Mouse (Mus musculus): ENCODE data around the gene Hist4h4. TPM values are rescaled to one million over a fixed set of nuclear protein-coding genes. Genes with fewer than 3 reads are reported as not detected.
"Not testable (repeated sequence)": the region's sequence is repeated elsewhere in the genome, so short reads cannot be mapped to it uniquely, and the experiment has no call there.

Hist4h4 gene
- polyA plus RNA-seq, 1 experiment from 2014 or later = 0.45 TPM

DNA sequence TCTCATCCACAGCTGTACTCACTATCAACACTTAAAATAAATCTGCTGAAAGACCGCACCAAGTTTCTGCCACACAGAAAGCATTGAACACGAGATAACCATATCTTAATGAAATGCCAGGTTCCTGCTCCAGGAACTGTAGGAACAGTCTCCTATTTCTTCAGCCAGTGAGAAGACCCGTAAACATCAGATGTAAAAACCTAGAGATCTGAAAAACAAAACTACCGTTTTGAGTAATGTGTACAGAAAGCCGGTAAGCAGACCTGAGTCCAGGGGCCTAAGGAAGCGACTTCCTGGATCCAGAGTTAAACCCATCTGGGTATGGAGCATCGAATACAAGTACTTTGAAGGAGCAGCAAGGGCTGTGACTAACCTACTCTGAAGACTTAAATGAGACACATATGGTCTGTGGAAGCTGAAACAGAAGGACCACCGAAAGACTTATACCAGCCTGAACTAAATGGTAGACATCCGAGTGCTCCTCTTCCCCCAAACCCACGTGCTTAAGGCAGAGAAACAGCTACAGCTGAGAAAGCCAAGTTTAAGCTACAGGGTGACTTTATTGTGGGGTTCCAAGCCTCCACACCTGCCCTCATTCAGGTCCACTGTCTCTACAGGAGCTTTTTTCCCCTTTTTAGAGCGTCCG is 999 bp downstream of the Hist4h4 start:
- Histone ChIP-seq H3K4me2 (peak overlapping the region; percentile 89), H3K27me3 (replicated peaks) (no peaks in the 10 kb centered on the region), H3K9ac (peak overlapping the region; percentile 96), H3K36me3 (no peaks in the 10 kb centered on the region), H3K4me3 (peak overlapping the region; percentile 69), H3K9me3 (replicated peaks) (no peaks in the 10 kb centered on the region), H3K4me1 (replicated peaks) (peaks cover 17% of the 10 kb centered on the region), H3K27ac (ENCODE audit: poor library complexity, severe bottlenecking) (peak overlapping the region; percentile 100)
- WGBS = 9% methylated on average over 12 of the region's 12 CpGs
- no peak for ATAC-seq (ENCODE audit: insufficient number of reproducible peaks, low FRiP score)

DNA sequence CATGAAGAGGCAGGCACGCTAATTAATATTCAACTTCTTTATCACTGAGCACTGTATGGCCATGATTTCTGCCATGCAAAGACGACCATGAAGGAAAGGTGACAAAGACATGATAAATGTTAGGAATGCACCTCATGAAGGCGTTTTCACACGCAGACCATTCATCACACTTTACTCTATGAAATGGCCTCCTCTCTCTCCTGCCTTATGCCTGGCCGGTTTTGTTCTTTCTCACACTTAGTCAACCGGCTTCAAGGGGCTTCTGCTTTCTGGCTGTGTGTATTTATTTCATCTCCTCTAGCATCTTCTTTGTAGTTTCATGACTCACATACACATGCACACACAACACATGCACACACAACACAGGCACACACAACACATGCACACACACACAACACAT is 2.9 kb downstream of the Hist4h4 start:
- 75% methylated on average over 6 of the region's 6 CpGs for WGBS
- no peaks in the 10 kb centered on the region for H3K27me3 ChIP-seq (replicated peaks)

DNA sequence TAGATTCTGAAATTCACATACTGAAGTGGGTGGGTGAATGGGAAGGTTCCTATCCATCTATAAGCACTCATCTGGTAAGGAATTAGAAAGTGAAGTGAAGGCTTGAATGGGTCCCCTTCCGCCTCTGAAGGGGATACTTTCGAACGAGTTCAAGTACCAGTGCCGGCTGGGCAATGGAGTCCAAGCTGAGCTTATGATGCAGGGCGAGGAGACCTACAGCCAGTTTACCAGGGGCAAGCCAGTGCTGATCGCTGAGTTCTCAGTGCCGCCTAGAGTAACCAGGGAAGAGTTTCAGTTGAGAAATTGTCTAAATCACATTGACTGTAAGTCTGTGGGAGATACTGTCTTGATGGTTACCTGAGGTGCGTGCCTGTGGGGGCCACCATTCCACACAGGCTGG is 3.5 kb downstream of the Hist4h4 start:
- H3K9me3 ChIP-seq (replicated peaks) = no peaks in the 10 kb centered on the region
- 89% methylated on average over 8 of the region's 8 CpGs for WGBS
- no peak overlapping the region for H3K4me3 ChIP-seq
- peaks cover 13% of the 10 kb centered on the region for H3K4me1 ChIP-seq (replicated peaks)
- H3K27ac ChIP-seq (ENCODE audit: poor library complexity, severe bottlenecking) = no peak overlapping the region
- no peak overlapping the region for H3K4me2 ChIP-seq
- no peaks in the 10 kb centered on the region for H3K27me3 ChIP-seq (replicated peaks)
- H3K36me3 ChIP-seq = no peaks in the 10 kb centered on the region
- no peak overlapping the region for H3K9ac ChIP-seq
- ATAC-seq (ENCODE audit: insufficient number of reproducible peaks, low FRiP score) = no peak

More for the DNA sequence above, 2.9 kb downstream of the Hist4h4 start:
- ATAC-seq (ENCODE audit: insufficient number of reproducible peaks, low FRiP score) = no peak
- H3K27ac ChIP-seq (ENCODE audit: poor library complexity, severe bottlenecking) = no peak overlapping the region
- no peak overlapping the region for H3K4me2 ChIP-seq
- no peaks in the 10 kb centered on the region for H3K9me3 ChIP-seq (replicated peaks)
- no peak overlapping the region for H3K4me3 ChIP-seq
- H3K4me1 ChIP-seq (replicated peaks) = peaks cover 13% of the 10 kb centered on the region
- no peaks in the 10 kb centered on the region for H3K36me3 ChIP-seq
- no peak overlapping the region for H3K9ac ChIP-seq

DNA sequence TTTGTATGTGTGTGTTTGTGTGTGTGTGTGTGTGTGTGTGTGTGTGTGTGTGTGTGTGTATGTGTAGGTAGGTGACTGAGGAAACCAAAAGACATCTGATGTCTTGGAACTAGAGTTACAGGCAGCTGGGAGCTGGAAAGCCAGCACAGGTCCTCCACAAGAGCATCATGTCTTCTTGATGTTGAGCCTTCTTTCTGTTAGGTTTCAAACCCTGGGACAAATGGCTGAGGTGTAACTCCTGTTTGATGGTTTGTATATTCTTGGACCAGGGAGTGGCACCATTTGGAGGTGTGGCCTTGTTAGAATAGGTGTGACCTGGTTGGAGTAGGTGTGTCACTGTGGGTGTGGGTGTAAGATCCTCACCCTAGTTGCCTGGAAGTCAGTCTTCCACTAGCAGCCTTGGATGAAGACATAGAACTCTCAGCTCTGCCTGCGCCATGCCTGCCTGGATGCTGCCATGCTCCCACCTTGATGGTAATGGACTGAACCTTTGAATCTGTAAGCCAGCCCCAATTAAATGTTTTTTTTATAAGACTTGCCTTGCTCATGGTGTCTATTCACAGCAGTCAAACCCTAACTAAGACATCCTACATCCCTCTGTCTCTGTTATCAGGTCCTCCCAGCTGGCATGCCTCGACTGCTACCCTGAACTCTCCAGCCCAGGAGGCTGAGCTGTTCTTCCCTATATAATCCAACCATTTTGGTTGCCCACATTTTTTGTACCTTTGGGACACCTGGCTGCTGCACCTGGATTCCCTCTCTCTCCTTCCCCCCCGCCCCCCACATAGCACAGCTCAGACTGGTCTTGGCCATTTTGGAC is 6.1 kb downstream of the Hist4h4 start:
- H3K9me3 ChIP-seq (replicated peaks); H3K27ac ChIP-seq (ENCODE audit: poor library complexity, severe bottlenecking); H3K36me3 ChIP-seq; ATAC-seq (ENCODE audit: insufficient number of reproducible peaks, low FRiP score); H3K4me2 ChIP-seq; H3K9ac ChIP-seq; H3K4me3 ChIP-seq; H3K27me3 ChIP-seq (replicated peaks): not testable (repeated sequence)
- H3K4me1 ChIP-seq (replicated peaks) = peaks cover 11% of the 10 kb centered on the region
- 63% methylated on average over 3 of the region's 3 CpGs for WGBS

DNA sequence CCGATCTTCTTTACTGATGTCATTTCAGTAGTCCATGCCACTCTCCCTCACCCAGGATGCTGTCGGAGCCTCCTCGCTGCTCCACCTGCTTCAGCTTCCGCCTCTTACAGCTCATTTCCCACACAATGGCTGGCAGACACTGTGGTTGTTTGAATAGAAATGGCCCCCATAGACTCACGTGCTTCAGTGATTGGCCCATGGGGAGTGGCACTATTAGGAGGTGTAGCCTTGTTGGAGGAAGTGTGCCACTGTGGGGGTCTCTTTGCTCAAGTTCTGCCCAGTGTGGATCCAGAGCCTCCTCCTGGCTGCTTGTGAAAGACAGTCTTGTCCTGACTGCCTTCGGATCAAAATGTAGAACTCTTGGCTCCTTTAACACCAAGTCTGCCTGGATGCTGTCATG is 8.4 kb downstream of the Hist4h4 start:
- no peaks in the 10 kb centered on the region for H3K36me3 ChIP-seq
- H3K4me1 ChIP-seq (replicated peaks) = peaks cover 10% of the 10 kb centered on the region
- no peaks in the 10 kb centered on the region for H3K27me3 ChIP-seq (replicated peaks)
- WGBS = 63% methylated on average over 6 of the region's 6 CpGs
- H3K9ac ChIP-seq = no peak overlapping the region
- H3K27ac ChIP-seq (ENCODE audit: poor library complexity, severe bottlenecking) = no peak overlapping the region
- no peak for ATAC-seq (ENCODE audit: insufficient number of reproducible peaks, low FRiP score)
- H3K9me3 ChIP-seq (replicated peaks) = no peaks in the 10 kb centered on the region
- H3K4me3 ChIP-seq = no peak overlapping the region
- no peak overlapping the region for H3K4me2 ChIP-seq

DNA sequence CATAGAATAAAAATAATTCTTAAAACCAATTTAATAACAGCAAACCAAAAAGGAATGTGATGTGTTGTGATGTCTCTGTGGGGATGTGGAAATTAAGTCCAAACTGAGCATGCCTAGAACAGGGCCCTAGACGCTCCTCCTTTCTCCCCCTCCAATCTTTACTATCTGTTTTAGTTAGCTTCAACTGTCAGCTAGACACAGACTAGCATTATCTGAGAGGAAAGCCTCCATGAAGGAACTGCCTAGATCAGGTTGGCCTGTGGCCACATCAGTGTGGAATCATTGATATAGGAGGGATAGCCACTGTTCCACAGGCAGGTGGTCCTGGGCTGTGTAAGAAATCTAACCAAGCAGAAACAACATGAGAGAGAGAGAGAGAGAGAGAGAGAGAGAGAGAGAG is 9.1 kb downstream of the Hist4h4 start:
- Histone ChIP-seq H3K27me3 (replicated peaks) (no peaks in the 10 kb centered on the region), H3K9ac (no peak overlapping the region), H3K4me1 (replicated peaks) (peaks cover 10% of the 10 kb centered on the region), H3K4me2 (no peak overlapping the region), H3K9me3 (replicated peaks) (no peaks in the 10 kb centered on the region), H3K36me3 (no peaks in the 10 kb centered on the region), H3K4me3 (no peak overlapping the region), H3K27ac (ENCODE audit: poor library complexity, severe bottlenecking) (no peak overlapping the region)
- ATAC-seq (ENCODE audit: insufficient number of reproducible peaks, low FRiP score) = no peak
- WGBS = 65% methylated on average over 1 of the region's 1 CpGs

DNA sequence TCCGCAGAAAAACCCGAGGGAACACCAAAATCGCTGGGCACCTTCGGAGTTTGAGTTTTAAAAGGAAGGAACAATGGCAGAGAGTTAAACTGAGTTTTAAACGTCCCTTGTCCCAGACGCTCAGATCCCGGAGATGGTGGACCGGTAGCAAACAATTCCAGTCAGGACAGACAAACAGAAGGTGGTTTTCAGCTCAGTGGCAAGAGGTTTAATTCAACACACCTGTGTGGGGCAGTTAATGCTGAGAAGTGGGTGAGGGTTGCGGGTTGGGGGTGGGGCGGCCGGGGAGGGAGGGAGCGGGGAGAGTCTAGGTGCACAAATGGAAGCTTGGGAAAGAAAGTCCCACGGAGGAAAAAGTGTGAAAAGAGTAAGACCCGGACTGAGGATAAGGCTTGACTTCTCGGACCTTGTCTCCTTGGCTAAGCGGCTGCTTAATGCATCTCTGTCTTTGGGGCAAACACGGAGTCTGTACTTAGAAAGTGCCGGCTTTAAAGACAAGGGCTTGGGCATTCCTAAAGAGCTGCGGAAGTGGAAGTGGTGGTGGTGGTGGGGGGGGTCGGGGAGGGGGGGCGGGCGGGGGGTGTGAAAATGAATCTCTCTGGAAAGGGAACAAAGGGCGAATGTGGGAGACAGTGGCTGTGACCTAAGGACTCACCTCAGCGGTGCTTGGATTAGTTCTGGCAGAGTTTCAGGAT is 10.2 kb downstream of the Hist4h4 start:
- peak overlapping the region; percentile 69 for H3K9ac ChIP-seq
- H3K36me3 ChIP-seq = no peaks in the 10 kb centered on the region
- no peaks in the 10 kb centered on the region for H3K27me3 ChIP-seq (replicated peaks)
- peak overlapping the region; percentile 60 for H3K4me3 ChIP-seq
- ATAC-seq (ENCODE audit: insufficient number of reproducible peaks, low FRiP score) = no peak
- under 1% methylated on average over 22 of the region's 24 CpGs for WGBS
- peak overlapping the region; percentile 91 for H3K4me2 ChIP-seq
- H3K9me3 ChIP-seq (replicated peaks) = no peaks in the 10 kb centered on the region
- peaks cover 10% of the 10 kb centered on the region for H3K4me1 ChIP-seq (replicated peaks)
- H3K27ac ChIP-seq (ENCODE audit: poor library complexity, severe bottlenecking) = no peak overlapping the region

DNA sequence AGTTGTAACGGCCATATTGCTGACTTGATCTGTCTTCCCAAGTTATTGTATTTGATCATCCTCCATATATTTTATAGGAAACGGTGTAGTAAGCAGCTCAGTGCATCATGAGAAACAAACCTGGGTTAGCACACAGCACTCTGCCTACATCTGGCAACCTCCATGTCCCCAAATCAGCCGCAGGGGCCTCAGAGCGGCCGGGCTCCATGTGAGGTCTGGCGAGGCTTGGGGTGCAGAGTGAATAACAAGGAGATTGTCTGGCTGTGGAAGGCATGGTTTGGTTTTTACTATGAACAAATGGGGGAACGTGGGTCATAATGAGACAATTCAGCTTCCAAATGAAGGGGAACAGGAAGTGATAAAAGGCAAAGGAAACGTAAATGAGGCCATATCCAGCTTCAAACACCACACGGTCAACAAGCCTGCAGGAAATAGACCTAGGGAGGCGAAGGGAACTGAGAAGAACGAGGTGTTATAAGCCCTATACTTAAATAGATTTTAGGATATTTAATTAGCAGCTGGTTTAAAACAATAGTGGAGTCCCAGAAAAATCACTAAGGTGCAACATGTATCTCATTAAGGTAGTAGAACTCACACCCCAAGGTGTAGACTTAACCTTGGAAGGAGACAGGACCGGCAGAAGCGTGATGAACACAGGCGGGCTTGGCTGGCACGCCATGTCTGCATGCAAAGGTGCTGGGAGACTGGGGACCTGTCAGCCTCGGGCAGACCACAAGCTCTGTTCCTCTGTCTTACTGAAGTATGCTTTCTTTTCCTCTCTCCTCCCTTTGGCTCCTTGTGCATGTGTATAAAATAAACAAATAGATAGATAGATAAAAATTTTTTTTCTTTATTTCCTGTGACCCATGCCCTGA is 11.1 kb downstream of the Hist4h4 start:
- no peak overlapping the region for H3K27ac ChIP-seq (ENCODE audit: poor library complexity, severe bottlenecking)
- WGBS = 27% methylated on average over 16 of the region's 16 CpGs
- ATAC-seq (ENCODE audit: insufficient number of reproducible peaks, low FRiP score) = no peak
- peaks cover 10% of the 10 kb centered on the region for H3K4me1 ChIP-seq (replicated peaks)
- no peaks in the 10 kb centered on the region for H3K9me3 ChIP-seq (replicated peaks)
- H3K36me3 ChIP-seq = no peaks in the 10 kb centered on the region
- peak overlapping the region; percentile 60 for H3K4me3 ChIP-seq
- H3K4me2 ChIP-seq = peak overlapping the region; percentile 91
- H3K27me3 ChIP-seq (replicated peaks) = no peaks in the 10 kb centered on the region
- H3K9ac ChIP-seq = peak overlapping the region; percentile 69

DNA sequence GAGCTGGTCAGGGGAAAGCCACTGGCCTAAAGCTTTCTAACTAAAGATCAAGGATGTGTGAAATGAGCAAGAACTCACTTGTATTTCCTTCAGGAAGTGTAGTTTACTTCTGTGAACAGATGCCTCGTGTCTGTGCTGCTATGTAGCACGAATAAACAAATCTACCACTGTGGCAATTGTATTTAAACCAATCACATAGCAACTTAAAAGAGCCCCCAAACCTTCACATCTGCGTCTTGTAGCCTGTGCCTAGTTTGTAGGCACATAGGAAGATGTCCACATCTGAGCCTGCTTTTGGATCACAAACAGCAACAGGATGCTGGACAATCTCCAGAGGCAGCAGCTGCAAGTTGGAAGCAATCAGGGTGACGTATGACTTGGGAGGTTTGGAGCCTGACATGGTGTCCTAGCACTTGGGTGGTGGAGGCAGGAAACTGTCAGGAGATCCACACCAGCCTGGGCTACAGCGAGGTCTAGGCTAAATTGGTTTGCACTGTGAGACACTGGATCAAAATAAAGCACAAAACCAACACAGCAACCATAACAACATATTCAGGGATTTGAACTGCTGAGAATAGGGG is 14.7 kb downstream of the Hist4h4 start:
- WGBS = 60% methylated on average over 5 of the region's 5 CpGs
- Histone ChIP-seq H3K27me3 (replicated peaks) (no peaks in the 10 kb centered on the region), H3K27ac (ENCODE audit: poor library complexity, severe bottlenecking) (no peak overlapping the region), H3K9ac (no peak overlapping the region), H3K36me3 (no peaks in the 10 kb centered on the region), H3K4me3 (no peak overlapping the region), H3K4me2 (no peak overlapping the region), H3K9me3 (replicated peaks) (no peaks in the 10 kb centered on the region), H3K4me1 (replicated peaks) (peaks cover 10% of the 10 kb centered on the region)
- no peak for ATAC-seq (ENCODE audit: insufficient number of reproducible peaks, low FRiP score)

DNA sequence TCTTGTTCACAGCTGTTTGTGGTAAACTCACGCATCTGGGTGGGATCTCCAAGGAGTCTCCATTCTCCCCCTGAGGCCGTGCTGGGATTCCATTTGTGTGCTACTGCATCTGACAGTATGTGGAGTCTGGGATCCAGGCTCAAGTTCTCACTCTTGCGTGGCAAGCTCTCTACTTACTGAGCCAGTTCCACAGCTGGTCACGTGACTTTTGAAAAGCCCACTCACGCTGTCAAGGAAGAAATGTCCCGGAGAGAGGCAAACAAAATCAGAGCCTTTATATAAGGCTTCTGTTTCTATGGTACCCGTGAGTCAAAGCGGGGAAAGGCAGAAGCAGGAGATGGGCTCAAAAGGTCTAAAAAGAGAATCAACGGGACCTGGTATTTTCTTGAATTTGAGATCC is 21.5 kb downstream of the Hist4h4 start:
- Histone ChIP-seq H3K9me3 (replicated peaks) (0 out of 2 replicates have a peak, but pooled peaks cover 3% of the 10 kb centered on the region), H3K27me3 (replicated peaks) (no peaks in the 10 kb centered on the region; the same call in 1 of the 2 replicates), H3K9ac (no peak overlapping the region), H3K36me3 (no peaks in the 10 kb centered on the region), H3K4me1 (replicated peaks) (no peaks in the 10 kb centered on the region), H3K4me2 (no peak overlapping the region), H3K27ac (ENCODE audit: poor library complexity, severe bottlenecking) (no peak overlapping the region), H3K4me3 (no peak overlapping the region)
- no peak for ATAC-seq (ENCODE audit: insufficient number of reproducible peaks, low FRiP score)
- 82% methylated on average over 9 of the region's 9 CpGs for WGBS
